Mouse (Mus musculus): ENCODE results near the gene Ctnnbl1. TPM values are rescaled to one million over a fixed set of nuclear protein-coding genes. Genes with fewer than 3 reads are reported as not detected.

Ctnnbl1 gene
- total and polyA plus RNA-seq, 3 experiments: 46.0 to 57.2 (median 48.6) TPM

DNA sequence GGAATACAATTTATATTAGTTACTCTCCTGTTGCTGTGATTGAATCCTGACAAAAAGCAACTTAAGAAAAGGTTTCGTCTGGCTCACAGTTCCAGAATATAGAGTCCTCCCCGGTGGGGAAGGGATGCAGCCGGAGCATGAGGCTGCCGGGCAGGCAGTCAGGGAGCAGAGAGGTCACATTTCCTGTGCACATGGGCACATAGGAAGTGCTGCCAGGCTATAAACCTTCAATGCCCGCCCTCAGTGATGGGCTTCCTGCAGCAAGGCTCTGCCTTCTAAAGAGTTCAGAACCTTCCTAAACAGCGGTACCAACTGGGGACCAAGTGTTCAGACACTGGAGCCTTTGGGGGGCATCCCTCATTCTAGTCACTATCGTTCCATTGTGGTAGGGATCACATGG is 7.4 kb downstream of the Ctnnbl1 start:
- dilution Hi-C loops (cut with MboI; ENCODE audit: extremely low pct_ligation_motif_present, extremely low pct_unique_long_range_greater_than_20kb, low sequenced_read_pairs) (no loop called here), in situ Hi-C loops (cut with MboI; ENCODE audit: low pct_ligation_motif_present, low pct_unique_long_range_greater_than_20kb, low sequenced_read_pairs) (loop anchor here (5.0 kb wide), 1 partner anchor 38 kb away; no protein-coding TSS in a partner anchor)
- no peaks in the 10 kb centered on the region for H3K9me3 ChIP-seq (replicated peaks; ENCODE audit: low read length)
- no peak overlapping the region for H3K4me2 ChIP-seq (ENCODE audit: insufficient read depth, low read depth, poor library complexity, severe bottlenecking)
- H3K79me2 ChIP-seq (replicated peaks; ENCODE audit: control insufficient read depth, extremely low read depth, insufficient read depth, poor library complexity, severe bottlenecking): peaks cover 2% of the 10 kb centered on the region
- H3K36me3 ChIP-seq (replicated peaks in 1 of 2; ENCODE audit: control insufficient read depth in 1 of 2, insufficient read depth in 1 of 2, low read length in 1 of 2): peaks cover under 1 to 43% of the 10 kb centered on the region in 2 experiments
- H3K27me3 ChIP-seq (replicated peaks): no peaks in the 10 kb centered on the region
- peaks cover 0 to 9% of the 10 kb centered on the region in 2 experiments; a peak in 2 of 4 replicates for H3K4me1 ChIP-seq (ENCODE audit: control insufficient read depth in 1 of 2, insufficient read depth in 2 of 2)
- H3K27ac ChIP-seq (ENCODE audit: insufficient read depth, low read depth): no peak overlapping the region
- no peak overlapping the region for H3K9ac ChIP-seq (ENCODE audit: insufficient read depth, low read depth)
- TF ChIP-seq ZNF384 (IDR thresholded peaks at IDR 0.05; ENCODE audit: low read depth, low read length) (no peak), TCF12 (IDR thresholded peaks at IDR 0.05; ENCODE audit: low read depth, low read length) (no peak), BHLHE40 (IDR thresholded peaks at IDR 0.05; ENCODE audit: low read depth, low read length) (no peak), CHD1 (IDR thresholded peaks at IDR 0.05; ENCODE audit: low read depth, low read length) (no peak), POLR2A (IDR thresholded peaks at IDR 0.05; ENCODE audit: low read depth, low read length) (no peak)
- no peak for DNase-seq (ENCODE audit: extremely low read depth)
- no peak overlapping the region for H3K4me3 ChIP-seq (replicated peaks in 1 of 3; ENCODE audit: low read depth in 2 of 3, low read length in 2 of 3, poor library complexity in 1 of 3)

- in situ Hi-C loops (cut with MboI; ENCODE audit: low pct_ligation_motif_present, low pct_unique_long_range_greater_than_20kb, low sequenced_read_pairs) (loop anchor here (5.0 kb wide), 1 partner anchor 37 kb away; no protein-coding TSS in a partner anchor), dilution Hi-C loops (cut with MboI; ENCODE audit: extremely low pct_ligation_motif_present, extremely low pct_unique_long_range_greater_than_20kb, low sequenced_read_pairs) (no loop called here)
Observed at GRCm38 (mm10) chr2:157745735-157746134, 8.5 kb downstream of the Ctnnbl1 start.

GRCm38 (mm10) chr2:157746558-157746957 is 9.4 kb downstream of the Ctnnbl1 start:
- Histone ChIP-seq H3K36me3 (replicated peaks in 1 of 2; ENCODE audit: control insufficient read depth in 1 of 2, insufficient read depth in 1 of 2, low read length in 1 of 2) (peaks cover 5 to 49% of the 10 kb centered on the region in 2 experiments), H3K4me3 (replicated peaks in 1 of 3; ENCODE audit: low read depth in 2 of 3, low read length in 2 of 3, poor library complexity in 1 of 3) (no peak overlapping the region), H3K27ac (ENCODE audit: insufficient read depth, low read depth) (no peak overlapping the region), H3K9me3 (replicated peaks; ENCODE audit: low read length) (no peaks in the 10 kb centered on the region), H3K9ac (ENCODE audit: insufficient read depth, low read depth) (no peak overlapping the region), H3K4me2 (ENCODE audit: insufficient read depth, low read depth, poor library complexity, severe bottlenecking) (no peak overlapping the region), H3K27me3 (replicated peaks) (no peaks in the 10 kb centered on the region), H3K79me2 (replicated peaks; ENCODE audit: control insufficient read depth, extremely low read depth, insufficient read depth, poor library complexity, severe bottlenecking) (peaks cover 2% of the 10 kb centered on the region), H3K4me1 (ENCODE audit: control insufficient read depth in 1 of 2, insufficient read depth in 2 of 2) (peaks cover 0 to 6% of the 10 kb centered on the region in 2 experiments; a peak in 2 of 4 replicates)
- in situ Hi-C loops (cut with MboI; ENCODE audit: low pct_ligation_motif_present, low pct_unique_long_range_greater_than_20kb, low sequenced_read_pairs): loop anchor here (5.0 kb wide), 1 partner anchor 36 kb away; no protein-coding TSS in a partner anchor
- dilution Hi-C loops (cut with MboI; ENCODE audit: extremely low pct_ligation_motif_present, extremely low pct_unique_long_range_greater_than_20kb, low sequenced_read_pairs): no loop called here
- DNase-seq (ENCODE audit: extremely low read depth): no peak
- TF ChIP-seq MYC (IDR thresholded peaks at IDR 0.05; ENCODE audit: low read depth, low read length): no peak
- TF ChIP-seq NRF1 (IDR thresholded peaks at IDR 0.05; ENCODE audit: low read depth, low read length): no peak
- no peak for TF ChIP-seq ZC3H11A (IDR thresholded peaks at IDR 0.05; ENCODE audit: low read depth, low read length)
- TF ChIP-seq NELFE (IDR thresholded peaks at IDR 0.05; ENCODE audit: low read depth, low read length): no peak
- no peak for TF ChIP-seq UBTF (IDR thresholded peaks at IDR 0.05; ENCODE audit: low read depth, low read length)
- TF ChIP-seq PAX5 (IDR thresholded peaks at IDR 0.05; ENCODE audit: low read length): no peak
- TF ChIP-seq BHLHE40 (IDR thresholded peaks at IDR 0.05; ENCODE audit: low read depth, low read length): no peak
- no peak for TF ChIP-seq SMC3 (IDR thresholded peaks at IDR 0.05; ENCODE audit: low read depth, low read length)
- no peak for TF ChIP-seq E2F4 (IDR thresholded peaks at IDR 0.05; ENCODE audit: insufficient replicate concordance, low read depth, low read length)
- TF ChIP-seq CHD2 (IDR thresholded peaks at IDR 0.05; ENCODE audit: low read length): no peak
- TF ChIP-seq ZKSCAN1 (IDR thresholded peaks at IDR 0.05; ENCODE audit: borderline replicate concordance, low read depth, low read length): no peak

More at GRCm38 (mm10) chr2:157745735-157746134, 8.5 kb downstream of the Ctnnbl1 start:
- no peaks in the 10 kb centered on the region for H3K27me3 ChIP-seq (replicated peaks)
- H3K4me2 ChIP-seq (ENCODE audit: insufficient read depth, low read depth, poor library complexity, severe bottlenecking): no peak overlapping the region
- H3K9ac ChIP-seq (ENCODE audit: insufficient read depth, low read depth): no peak overlapping the region
- no peaks in the 10 kb centered on the region for H3K9me3 ChIP-seq (replicated peaks; ENCODE audit: low read length)
- H3K4me1 ChIP-seq (ENCODE audit: control insufficient read depth in 1 of 2, insufficient read depth in 2 of 2): peaks cover 0 to 9% of the 10 kb centered on the region in 2 experiments; a peak in 2 of 4 replicates
- H3K4me3 ChIP-seq (replicated peaks in 1 of 3; ENCODE audit: low read depth in 2 of 3, low read length in 2 of 3, poor library complexity in 1 of 3): no peak overlapping the region
- TF ChIP-seq CTCF (conservative IDR thresholded peaks at IDR 0.05 in 1 of 2, IDR thresholded peaks at IDR 0.05 in 1 of 2; ENCODE audit: low read depth in 2 of 2, low read length in 2 of 2) (peak in 1 of 2 experiments; percentile 35; a peak in 2 of 4 replicates), SMC3 (IDR thresholded peaks at IDR 0.05; ENCODE audit: low read depth, low read length) (no peak), RAD21 (IDR thresholded peaks at IDR 0.05; ENCODE audit: low read depth, low read length) (peak; percentile 19), CHD1 (IDR thresholded peaks at IDR 0.05; ENCODE audit: low read depth, low read length) (no peak), JUN (IDR thresholded peaks at IDR 0.05; ENCODE audit: insufficient read depth, low read depth, low read length) (no peak), ZMIZ1 (IDR thresholded peaks at IDR 0.05; ENCODE audit: low read depth, low read length) (no peak), MAFK (IDR thresholded peaks at IDR 0.05; ENCODE audit: insufficient replicate concordance, low read length) (no peak)
- H3K27ac ChIP-seq (ENCODE audit: insufficient read depth, low read depth): no peak overlapping the region
- peaks cover 5 to 50% of the 10 kb centered on the region in 2 experiments for H3K36me3 ChIP-seq (replicated peaks in 1 of 2; ENCODE audit: control insufficient read depth in 1 of 2, insufficient read depth in 1 of 2, low read length in 1 of 2)
- peaks cover 2% of the 10 kb centered on the region for H3K79me2 ChIP-seq (replicated peaks; ENCODE audit: control insufficient read depth, extremely low read depth, insufficient read depth, poor library complexity, severe bottlenecking)
- no peak for DNase-seq (ENCODE audit: extremely low read depth)
